In genomic region chr11:80512313-80513056, GRCm38 (mm10) we compare ENCODE assay signal across 16 mouse cellular contexts. TPM values are rescaled to one million over a fixed set of nuclear protein-coding genes. Genes with fewer than 3 reads are reported as not detected.
DNase-seq lines count a peak whose midpoint lies in the region; ATAC-seq and TF ChIP-seq lines count a peak whose summit lies in the region.
"Had no signal": no experiment of that assay in that cellular context is flagged by ENCODE, and none has a peak within 500 bp of the region (broad histone marks: within the 10 kb centered on the region; RNA-seq: fewer than 3 reads in every experiment).

No protein-coding gene starts in this region.

- peaks cover 4% of the 10 kb centered on the region; the same call in 1 of the 2 replicates for H3K4me1 ChIP-seq in liver, postnatal 0 days (ENCODE audit: insufficient read depth)
- peaks cover 3% of the 10 kb centered on the region for H3K4me1 ChIP-seq in liver, embryonic 11.5 days (replicated peaks; ENCODE audit: control insufficient read depth, insufficient read depth, low read length)
- H3K4me1 ChIP-seq in heart, embryonic 11.5 days (ENCODE audit: control insufficient read depth, insufficient read depth, low read length), result peaks cover 5% of the 10 kb centered on the region

- WGBS in liver, postnatal 0 days (ENCODE audit: insufficient replicate concordance), result 80% methylated on average over 19 of the region's 19 CpGs
- WGBS in liver, embryonic 11.5 days, result 87% methylated on average over 19 of the region's 19 CpGs
- WGBS in heart, embryonic 11.5 days (ENCODE audit: insufficient replicate concordance), result 83% methylated on average over 19 of the region's 19 CpGs

- intact Hi-C loops in left cerebral cortex, postnatal 25 days (cut with DNase I), result no loop called here

- no peaks in the 10 kb centered on the region for H3K27me3 ChIP-seq in liver, postnatal 0 days (ENCODE audit: insufficient read depth, low read length)
- no peaks in the 10 kb centered on the region for H3K27me3 ChIP-seq in liver, embryonic 11.5 days (replicated peaks; ENCODE audit: control insufficient read depth, insufficient read depth, low read length)
- no peaks in the 10 kb centered on the region for H3K27me3 ChIP-seq in heart, embryonic 11.5 days (ENCODE audit: control insufficient read depth, insufficient read depth, low read length)

- H3K9ac ChIP-seq in liver, postnatal 0 days (replicated peaks), result no peak overlapping the region
- no peak overlapping the region for H3K9ac ChIP-seq in liver, embryonic 11.5 days (ENCODE audit: low read depth, low read length)
- H3K9ac ChIP-seq in heart, embryonic 11.5 days (ENCODE audit: low read depth, low read length), result no peak overlapping the region
- H3K9ac ChIP-seq: midbrain, embryonic 12.5 days; neural tube, embryonic 15.5 days had no signal

- no peaks in the 10 kb centered on the region for H3K9me3 ChIP-seq in liver, postnatal 0 days (ENCODE audit: low read length)
- no peaks in the 10 kb centered on the region for H3K9me3 ChIP-seq in liver, embryonic 11.5 days (ENCODE audit: control insufficient read depth, low read length)
- no peaks in the 10 kb centered on the region for H3K9me3 ChIP-seq in heart, embryonic 11.5 days (replicated peaks; ENCODE audit: control insufficient read depth, low read length)
- H3K9me3 ChIP-seq: midbrain, embryonic 12.5 days; neural tube, embryonic 15.5 days had no signal

- no peak for TF ChIP-seq CTCF in liver, postnatal 0 days (IDR thresholded peaks at IDR 0.05; ENCODE audit: low read depth)

- no peak overlapping the region for H3K4me2 ChIP-seq in liver, postnatal 0 days (ENCODE audit: low read depth, low read length)
- H3K4me2 ChIP-seq in liver, embryonic 11.5 days, result no peak overlapping the region
- H3K4me2 ChIP-seq in heart, embryonic 11.5 days, result no peak overlapping the region
- H3K4me2 ChIP-seq: midbrain, embryonic 12.5 days; neural tube, embryonic 15.5 days had no signal

- H3K4me3 ChIP-seq in liver, postnatal 0 days (ENCODE audit: low read depth, low read length), result no peak overlapping the region
- no peak overlapping the region for H3K4me3 ChIP-seq in liver, embryonic 11.5 days (ENCODE audit: low read depth, low read length)
- H3K4me3 ChIP-seq in heart, embryonic 11.5 days (ENCODE audit: low read depth, low read length), result no peak overlapping the region
- H3K4me3 ChIP-seq: midbrain, embryonic 12.5 days; neural tube, embryonic 15.5 days had no signal

- no peak for DNase-seq in liver, postnatal 0 days
- no peak for DNase-seq in liver, embryonic 11.5 days (ENCODE audit: low spot score)
- DNase-seq in brain, adult 2 months (ENCODE audit: low read depth, low spot score), result peak; percentile 13
- peak; percentile 39 for DNase-seq in naive thymus-derived CD4-positive, alpha-beta T cell, adult 2 months (ENCODE audit: low read depth)
- peak; percentile 54 to 73 for DNase-seq in thymus, postnatal 36 days
- DNase-seq in left cerebral cortex, postnatal 25 days (ENCODE audit: low spot score in 2 of 2), result no peak
- DNase-seq: adrenal gland, postnatal 25 days; cerebellum, adult 9-11 months; kidney, adult 8-10 months; kidney, postnatal 36 days; left cerebral cortex, postnatal 4 days; lung, postnatal 36 days had no signal

- no peak for ATAC-seq in liver, postnatal 0 days
- ATAC-seq in liver, embryonic 11.5 days (replicated peaks; ENCODE audit: low FRiP score), result no peak
- no peak for ATAC-seq in heart, embryonic 11.5 days (replicated peaks; ENCODE audit: insufficient number of reproducible peaks, low FRiP score, low TSS enrichment)
- ATAC-seq: forebrain, embryonic 14.5 days had no signal

- no peak for TF ChIP-seq EP300 in liver, postnatal 0 days (IDR thresholded peaks at IDR 0.05; ENCODE audit: low read depth)

- no peaks in the 10 kb centered on the region for H3K36me3 ChIP-seq in liver, postnatal 0 days (replicated peaks; ENCODE audit: insufficient read depth, low read length)
- no peaks in the 10 kb centered on the region for H3K36me3 ChIP-seq in liver, embryonic 11.5 days (ENCODE audit: control insufficient read depth, insufficient read depth, low read length)
- H3K36me3 ChIP-seq in heart, embryonic 11.5 days (ENCODE audit: control insufficient read depth, insufficient read depth, low read length), result no peaks in the 10 kb centered on the region
- H3K36me3 ChIP-seq: midbrain, embryonic 12.5 days; neural tube, embryonic 15.5 days had no signal

- peak overlapping the region; percentile 44; the same call in 1 of the 2 replicates for H3K27ac ChIP-seq in liver, postnatal 0 days (ENCODE audit: low read depth)
- no peak overlapping the region for H3K27ac ChIP-seq in liver, embryonic 11.5 days (ENCODE audit: low read depth, low read length)
- no peak overlapping the region for H3K27ac ChIP-seq in heart, embryonic 11.5 days (ENCODE audit: low read depth, low read length)
- H3K27ac ChIP-seq: midbrain, embryonic 12.5 days; neural tube, embryonic 15.5 days had no signal

RNA-seq across cellular contexts. Expression of gene Cdk5r1, which starts 35.7 kb away (rescaled TPM):
- polyA plus RNA-seq in liver, postnatal 0 days (2015; fragmentation: Nextera tagmentation; extraction: Ambion mirVana), result 0.18 and 0.28 TPM in 2 replicates
- 0.68 and 0.77 TPM in 2 replicates for polyA plus RNA-seq in liver, embryonic 11.5 days (2014; fragmentation: Nextera tagmentation; extraction: Ambion mirVana)
- 0.51 and 0.74 TPM in 2 replicates for polyA plus RNA-seq in heart, embryonic 11.5 days (2014; fragmentation: Nextera tagmentation; extraction: Ambion mirVana)
- total RNA-seq in left cerebral cortex, postnatal 25 days (2021), result 100 to 1,000 TPM; 339 to 344 TPM

Comparison
In these comparisons a context has a peak if more than half of its experiments do, and no peak if none do; other contexts are left out.
1. DNase-seq: peak in brain, adult 2 months (single experiment), naive thymus-derived CD4-positive, alpha-beta T cell, adult 2 months (single experiment) and thymus, postnatal 36 days (2 of 2); none in liver, postnatal 0 days (single experiment), liver, embryonic 11.5 days (single experiment) and left cerebral cortex, postnatal 25 days (0 of 2).